Mouse (Mus musculus) testis, adult 2 months (tissue): ENCODE measurements around the gene 2310039H08Rik.

ENCODE experiments used
- CTCF ChIP-seq: fragments of 200-500 bp; IDR thresholded peaks from 2 replicates; pipeline ENCODE4 v1.5.1; 2012; ENCODE audit warnings: low read depth, mild to moderate bottlenecking, inconsistent platforms, low read length, moderate library complexity; ENCODE audit not compliant: control insufficient read depth, insufficient read depth, insufficient replicate concordance
- POLR2A ChIP-seq: fragments of 200-500 bp; IDR thresholded peaks from 2 replicates; pipeline ENCODE4 v1.6.1; 2012; ENCODE audit warnings: low read depth, mild to moderate bottlenecking, inconsistent platforms, low read length, moderate library complexity; ENCODE audit not compliant: control insufficient read depth

- TF ChIP-seq POLR2A (no peak), CTCF (peak; percentile 74; the same call in 1 of the 2 replicates)
Measured at GRCm38 (mm10) chr17:46736160-46736559, 36.3 kb upstream of the 2310039H08Rik start.
